Mouse (Mus musculus) hindbrain, embryonic 13.5 days (tissue): ENCODE results near the gene Taf3. TPM values are rescaled to one million over a fixed set of nuclear protein-coding genes. Genes with fewer than 3 reads are reported as not detected.

Source experiments
- ATAC-seq: fragments of 200-750 bp; cut with Nextera tagmentation; 2 replicates; pipeline ENCODE4 v1.8.0; 2017; ENCODE audit warnings: moderate TSS enrichment; ENCODE audit not compliant: low FRiP score
- H3K27ac ChIP-seq: fragments of 300-500 bp; sonication (generic); 2 replicates; pipeline ENCODE4 v1.5.1; 2015; ENCODE audit warnings: inconsistent platforms, mild to moderate bottlenecking, moderate library complexity
- H3K27me3 ChIP-seq: fragments of 300-500 bp; sonication (generic); 2 replicates; pipeline ENCODE4 v1.6.1; 2015; ENCODE audit warnings: mild to moderate bottlenecking, inconsistent platforms
- H3K36me3 ChIP-seq: fragments of 300-500 bp; sonication (generic); 2 replicates; pipeline ENCODE4 v1.6.1; 2015; ENCODE audit warnings: mild to moderate bottlenecking, inconsistent platforms
- H3K4me1 ChIP-seq: fragments of 300-500 bp; sonication (generic); replicated peaks from 2 replicates; pipeline ENCODE4 v1.6.1; 2015; ENCODE audit warnings: inconsistent platforms
- H3K4me2 ChIP-seq: fragments of 300-500 bp; sonication (generic); 2 replicates; pipeline ENCODE4 v1.6.1; 2015; ENCODE audit warnings: inconsistent platforms, mild to moderate bottlenecking, moderate library complexity
- H3K4me3 ChIP-seq: fragments of 300-500 bp; sonication (generic); 2 replicates; pipeline ENCODE4 v1.5.1; 2015; ENCODE audit warnings: mild to moderate bottlenecking, inconsistent platforms
- H3K9ac ChIP-seq: fragments of 300-500 bp; sonication (generic); 2 replicates; pipeline ENCODE4 v1.6.1; 2015; ENCODE audit warnings: mild to moderate bottlenecking, inconsistent platforms
- H3K9me3 ChIP-seq: fragments of 300-500 bp; sonication (generic); 2 replicates; pipeline ENCODE4 v1.6.1; 2016; ENCODE audit warnings: inconsistent platforms
- WGBS: fragments of 180-500 bp; shearing (Covaris S2); methylation state at CpG from one replicate; pipeline ENCODE4 v1.1.7; 2015; 5-methylcytosine and 5-hydroxymethylcytosine counted together
- polyA plus RNA-seq: library from polyadenylated mRNA; unstranded; fragments of >200 nt; fragmentation: Nextera tagmentation; extraction: Ambion mirVana; gene quantifications from 2 replicates; pipeline ENCODE4 v1.2.1, GENCODE M21; 2015

The Taf3 gene
- polyA plus RNA-seq, 1 experiment from 2014 or later = 15.0 TPM

- Histone ChIP-seq H3K9ac (no peak overlapping the region), H3K9me3 (no peaks in the 10 kb centered on the region), H3K27ac (no peak overlapping the region), H3K4me1 (peaks cover 25% of the 10 kb centered on the region), H3K4me3 (no peak overlapping the region), H3K4me2 (no peak overlapping the region), H3K27me3 (peaks cover 96% of the 10 kb centered on the region), H3K36me3 (no peaks in the 10 kb centered on the region)
- 3% methylated on average over 6 of the region's 6 CpGs for WGBS
- ATAC-seq = no peak
Observed at GRCm38 (mm10) chr2:9893272-9893953, 155.0 kb downstream of the Taf3 start.

GRCm38 (mm10) chr2:9892541-9892940 is 155.9 kb downstream of the Taf3 start:
- H3K4me3 ChIP-seq = no peak overlapping the region
- H3K4me1 ChIP-seq = peaks cover 19% of the 10 kb centered on the region
- no peak for ATAC-seq
- 4% methylated on average over 7 of the region's 7 CpGs for WGBS
- H3K9ac ChIP-seq = no peak overlapping the region
- no peak overlapping the region for H3K27ac ChIP-seq
- H3K9me3 ChIP-seq = no peaks in the 10 kb centered on the region
- H3K27me3 ChIP-seq = peaks cover 96% of the 10 kb centered on the region
- no peaks in the 10 kb centered on the region for H3K36me3 ChIP-seq
- H3K4me2 ChIP-seq = no peak overlapping the region

GRCm38 (mm10) chr2:9890906-9891305 is 157.5 kb downstream of the Taf3 start:
- Histone ChIP-seq H3K27ac (no peak overlapping the region), H3K9ac (no peak overlapping the region), H3K27me3 (peaks cover 96% of the 10 kb centered on the region), H3K9me3 (no peaks in the 10 kb centered on the region), H3K4me3 (no peak overlapping the region), H3K4me2 (no peak overlapping the region), H3K4me1 (peaks cover 8% of the 10 kb centered on the region), H3K36me3 (no peaks in the 10 kb centered on the region)
- ATAC-seq = no peak
- 1% methylated on average over 5 of the region's 5 CpGs for WGBS

- no peak for ATAC-seq
- no peaks in the 10 kb centered on the region for H3K9me3 ChIP-seq
- H3K27ac ChIP-seq = no peak overlapping the region
- H3K27me3 ChIP-seq = peaks cover 96% of the 10 kb centered on the region
- H3K4me2 ChIP-seq = no peak overlapping the region
- H3K9ac ChIP-seq = no peak overlapping the region
- 2% methylated on average over 8 of the region's 8 CpGs for WGBS
- peaks cover 7% of the 10 kb centered on the region for H3K4me1 ChIP-seq
- no peak overlapping the region for H3K4me3 ChIP-seq
- no peaks in the 10 kb centered on the region for H3K36me3 ChIP-seq
Observed at GRCm38 (mm10) chr2:9890251-9890650, 158.1 kb downstream of the Taf3 start.

- H3K9me3 ChIP-seq = no peaks in the 10 kb centered on the region
- ATAC-seq = no peak
- H3K4me2 ChIP-seq = peak within 1 kb of the TSS; percentile 41
- peaks cover 96% of the 10 kb centered on the region for H3K27me3 ChIP-seq
- 0 out of 2 replicates have a peak within 1 kb of the TSS, but pooled peaks have one; percentile 1 for H3K9ac ChIP-seq
- H3K4me3 ChIP-seq = peak within 1 kb of the TSS; percentile 23
- no peak within 1 kb of the TSS for H3K27ac ChIP-seq
- no peaks in the 10 kb centered on the region for H3K36me3 ChIP-seq
- under 1% methylated on average over 23 of the region's 23 CpGs for WGBS
- H3K4me1 ChIP-seq = peaks cover 7% of the 10 kb centered on the region; the same call in 1 of the 2 replicates
Observed at GRCm38 (mm10) chr2:9889651-9890183, 158.7 kb downstream of the Taf3 start, which contains the start of gene Gata3. Gene Gata3 (minus strand): TSS chr2:9890034.

GRCm38 (mm10) chr2:9888913-9889650 is 159.3 kb downstream of the Taf3 start, which contains the start of gene 9230102O04Rik:
Gene 9230102O04Rik (minus strand): TSS chr2:9889540.
- peaks cover 96% of the 10 kb centered on the region for H3K27me3 ChIP-seq

GRCm38 (mm10) chr2:9887636-9888035 is 160.8 kb downstream of the Taf3 start:
- under 1% methylated on average over 7 of the region's 7 CpGs for WGBS
- no peaks in the 10 kb centered on the region for H3K9me3 ChIP-seq
- 0 out of 2 replicates have a peak overlapping the region, but pooled peaks have one; percentile 24 for H3K27ac ChIP-seq
- peaks cover 15% of the 10 kb centered on the region for H3K4me1 ChIP-seq
- 0 out of 2 replicates have a peak overlapping the region, but pooled peaks have one; percentile 46 for H3K9ac ChIP-seq
- peaks cover 93% of the 10 kb centered on the region for H3K27me3 ChIP-seq
- H3K4me2 ChIP-seq = no peak overlapping the region
- peak overlapping the region; percentile 41 for H3K4me3 ChIP-seq
- ATAC-seq = 0 out of 2 replicates have a peak, but pooled peaks have one; percentile 27
- no peaks in the 10 kb centered on the region for H3K36me3 ChIP-seq

More at GRCm38 (mm10) chr2:9888913-9889650, 159.3 kb downstream of the Taf3 start, which contains the start of gene 9230102O04Rik:
- H3K36me3 ChIP-seq = no peaks in the 10 kb centered on the region
- ATAC-seq = peak; percentile 67
- H3K27ac ChIP-seq = no peak within 1 kb of the TSS
- peaks cover 7% of the 10 kb centered on the region; the same call in 1 of the 2 replicates for H3K4me1 ChIP-seq
- peak within 1 kb of the TSS; percentile 41 for H3K4me2 ChIP-seq
- WGBS = under 1% methylated on average over 30 of the region's 30 CpGs
- 0 out of 2 replicates have a peak within 1 kb of the TSS, but pooled peaks have one; percentile 1 for H3K9ac ChIP-seq
- no peaks in the 10 kb centered on the region for H3K9me3 ChIP-seq
- peak within 1 kb of the TSS; percentile 23 for H3K4me3 ChIP-seq

- peak overlapping the region; percentile 46; the same call in 1 of the 2 replicates for H3K9ac ChIP-seq
- WGBS = 2% methylated on average over 7 of the region's 7 CpGs
Observed at GRCm38 (mm10) chr2:9886921-9887610, 161.3 kb downstream of the Taf3 start.

GRCm38 (mm10) chr2:9886031-9886430 is 162.4 kb downstream of the Taf3 start:
- peak overlapping the region; percentile 66 for H3K9ac ChIP-seq
- no peak for ATAC-seq
- 8% methylated on average over 3 of the region's 3 CpGs for WGBS
- H3K9me3 ChIP-seq = no peaks in the 10 kb centered on the region
- H3K4me2 ChIP-seq = peak overlapping the region; percentile 61
- no peaks in the 10 kb centered on the region for H3K36me3 ChIP-seq
- peaks cover 27% of the 10 kb centered on the region for H3K4me1 ChIP-seq
- H3K27me3 ChIP-seq = peaks cover 96% of the 10 kb centered on the region
- peak overlapping the region; percentile 78 for H3K27ac ChIP-seq
- H3K4me3 ChIP-seq = peak overlapping the region; percentile 41

More at GRCm38 (mm10) chr2:9886921-9887610, 161.3 kb downstream of the Taf3 start:
- no peaks in the 10 kb centered on the region for H3K9me3 ChIP-seq
- H3K4me3 ChIP-seq = peak overlapping the region; percentile 41
- peaks cover 92% of the 10 kb centered on the region for H3K27me3 ChIP-seq
- ATAC-seq = no peak
- H3K4me2 ChIP-seq = peak overlapping the region; percentile 61; the same call in 1 of the 2 replicates
- peaks cover 20% of the 10 kb centered on the region for H3K4me1 ChIP-seq
- peak overlapping the region; percentile 24 for H3K27ac ChIP-seq
- no peaks in the 10 kb centered on the region for H3K36me3 ChIP-seq

GRCm38 (mm10) chr2:9885217-9885770 is 163.1 kb downstream of the Taf3 start:
- Histone ChIP-seq H3K27ac (peak overlapping the region; percentile 78), H3K4me2 (peak overlapping the region; percentile 61; the same call in 1 of the 2 replicates)

GRCm38 (mm10) chr2:9884533-9885216 is 163.7 kb downstream of the Taf3 start:
- peaks cover 96% of the 10 kb centered on the region for H3K27me3 ChIP-seq

More at GRCm38 (mm10) chr2:9885217-9885770, 163.1 kb downstream of the Taf3 start:
- no peak for ATAC-seq
- Histone ChIP-seq H3K36me3 (no peaks in the 10 kb centered on the region), H3K9me3 (no peaks in the 10 kb centered on the region), H3K4me3 (peak overlapping the region; percentile 41), H3K9ac (peak overlapping the region; percentile 66), H3K27me3 (peaks cover 96% of the 10 kb centered on the region), H3K4me1 (peaks cover 31% of the 10 kb centered on the region)
- WGBS = 2% methylated on average over 14 of the region's 14 CpGs

More at GRCm38 (mm10) chr2:9884533-9885216, 163.7 kb downstream of the Taf3 start:
- Histone ChIP-seq H3K4me3 (peak overlapping the region; percentile 41), H3K27ac (peak overlapping the region; percentile 78), H3K4me2 (peak overlapping the region; percentile 61), H3K4me1 (peaks cover 29% of the 10 kb centered on the region), H3K36me3 (no peaks in the 10 kb centered on the region), H3K9me3 (no peaks in the 10 kb centered on the region), H3K9ac (peak overlapping the region; percentile 66)
- WGBS = 1% methylated on average over 15 of the region's 15 CpGs
- no peak for ATAC-seq
